Mouse (Mus musculus) liver, embryonic 13.5 days (tissue): ENCODE results near the gene Jade3. TPM values are rescaled to one million over a fixed set of nuclear protein-coding genes. Genes with fewer than 3 reads are reported as not detected.

Experiments used
- ATAC-seq: fragments of 200-750 bp; cut with Nextera tagmentation; 2 replicates; pipeline ENCODE4 v1.8.0; 2017; ENCODE audit warnings: low read depth, mild to moderate bottlenecking, moderate number of reproducible peaks, moderate library complexity
- DNase-seq: peaks from one replicate; pipeline ENCODE4 v3.0.0; 2022
- H3K27ac ChIP-seq: fragments of 300-500 bp; sonication (generic); 2 replicates; pipeline ENCODE4 v1.5.1; 2015; ENCODE audit warnings: moderate library complexity, mild to moderate bottlenecking, inconsistent platforms
- H3K27me3 ChIP-seq: fragments of 300-500 bp; sonication (generic); 2 replicates; pipeline ENCODE4 v1.6.1; 2015; ENCODE audit warnings: mild to moderate bottlenecking, inconsistent platforms
- H3K36me3 ChIP-seq: fragments of 300-500 bp; sonication (generic); 2 replicates; pipeline ENCODE4 v1.6.1; 2015; ENCODE audit warnings: mild to moderate bottlenecking, inconsistent platforms
- H3K4me1 ChIP-seq: fragments of 300-500 bp; sonication (generic); replicated peaks from 2 replicates; pipeline ENCODE4 v1.6.1; 2015; ENCODE audit warnings: inconsistent platforms
- H3K4me2 ChIP-seq: fragments of 300-500 bp; sonication (generic); 2 replicates; pipeline ENCODE4 v1.6.1; 2015; ENCODE audit warnings: inconsistent platforms, mild to moderate bottlenecking, moderate library complexity
- H3K4me3 ChIP-seq: fragments of 300-500 bp; sonication (generic); replicated peaks from 2 replicates; pipeline ENCODE4 v1.5.1; 2015; ENCODE audit warnings: mild to moderate bottlenecking, inconsistent platforms
- H3K9ac ChIP-seq: fragments of 300-500 bp; sonication (generic); 2 replicates; pipeline ENCODE4 v1.6.1; 2015; ENCODE audit warnings: mild to moderate bottlenecking, inconsistent platforms
- H3K9me3 ChIP-seq: fragments of 300-500 bp; sonication (generic); replicated peaks from 2 replicates; pipeline ENCODE4 v1.6.1; 2016; ENCODE audit warnings: inconsistent platforms
- WGBS: fragments of 180-500 bp; shearing (Covaris S2); methylation state at CpG from one replicate; pipeline ENCODE4 v1.1.7; 2015; ENCODE audit not compliant: insufficient replicate concordance; 5-methylcytosine and 5-hydroxymethylcytosine counted together
- polyA plus RNA-seq: library from polyadenylated mRNA; unstranded; fragments of >200 nt; fragmentation: Nextera tagmentation; extraction: Ambion mirVana; gene quantifications from 2 replicates; pipeline ENCODE4 v1.2.1, GENCODE M21; 2015

The Jade3 gene
- polyA plus RNA-seq, 1 experiment from 2014 or later: 6.0 TPM

- no peak overlapping the region for H3K9ac ChIP-seq
These were observed 122.8 kb downstream of the Jade3 start for GRCm38 (mm10) chrX:20548011-20548879.

GRCm38 (mm10) chrX:20548880-20549440 lies 123.5 kb downstream of the Jade3 start:
- no peak overlapping the region for H3K27ac ChIP-seq
- H3K4me1 ChIP-seq: no peaks in the 10 kb centered on the region
- no peaks in the 10 kb centered on the region for H3K27me3 ChIP-seq
- 50% methylated on average over 1 of the region's 1 CpGs for WGBS
- DNase-seq: no peak
- no peaks in the 10 kb centered on the region for H3K9me3 ChIP-seq
- ATAC-seq: peak; percentile 20; the same call in 1 of the 2 replicates
- H3K36me3 ChIP-seq: no peaks in the 10 kb centered on the region
- no peak overlapping the region for H3K9ac ChIP-seq
- H3K4me3 ChIP-seq: no peak overlapping the region
- peak overlapping the region; percentile 46; the same call in 1 of the 2 replicates for H3K4me2 ChIP-seq

More at GRCm38 (mm10) chrX:20548011-20548879, 122.8 kb downstream of the Jade3 start:
- no peaks in the 10 kb centered on the region for H3K9me3 ChIP-seq
- no peaks in the 10 kb centered on the region for H3K4me1 ChIP-seq
- whole genome bisulfite sequencing: 19% methylated on average over 24 of the region's 24 CpGs
- peak overlapping the region; percentile 46 for H3K4me2 ChIP-seq
- DNase-seq (no peak), ATAC-seq (peak; percentile 62)
- peak overlapping the region; percentile 39; the same call in 1 of the 2 replicates for H3K27ac ChIP-seq
- peak overlapping the region; percentile 22; the same call in 1 of the 2 replicates for H3K4me3 ChIP-seq
- H3K27me3 ChIP-seq: no peaks in the 10 kb centered on the region
- no peaks in the 10 kb centered on the region for H3K36me3 ChIP-seq

- no peak for ATAC-seq
- peak within 1 kb of the TSS; percentile 27 for H3K4me3 ChIP-seq
- no peaks in the 10 kb centered on the region for H3K9me3 ChIP-seq
- no peak within 1 kb of the TSS for H3K9ac ChIP-seq
- no peaks in the 10 kb centered on the region for H3K36me3 ChIP-seq
- H3K4me1 ChIP-seq: no peaks in the 10 kb centered on the region
- no peak within 1 kb of the TSS for H3K27ac ChIP-seq
- no peak for DNase-seq
- 43% methylated on average over 3 of the region's 3 CpGs for WGBS
- H3K4me2 ChIP-seq: peak within 1 kb of the TSS; percentile 46; the same call in 1 of the 2 replicates
- H3K27me3 ChIP-seq: no peaks in the 10 kb centered on the region
These were observed 124.0 kb downstream of the Jade3 start, which contains the start of gene Rgn for GRCm38 (mm10) chrX:20549532-20549931. Gene Rgn, plus strand, starts transcription at chrX:20549787.

- H3K9me3 ChIP-seq: no peaks in the 10 kb centered on the region
- no peaks in the 10 kb centered on the region for H3K4me1 ChIP-seq
- no peak overlapping the region for H3K27ac ChIP-seq
- 51% methylated on average over 2 of the region's 2 CpGs for WGBS
- H3K9ac ChIP-seq: no peak overlapping the region
- H3K36me3 ChIP-seq: no peaks in the 10 kb centered on the region
- ATAC-seq (no peak; the same call in 1 of the 2 replicates), DNase-seq (no peak)
- no peak overlapping the region for H3K4me2 ChIP-seq
- H3K4me3 ChIP-seq: no peak overlapping the region
- H3K27me3 ChIP-seq: no peaks in the 10 kb centered on the region
These were observed 126.7 kb downstream of the Jade3 start for GRCm38 (mm10) chrX:20552199-20552598.

GRCm38 (mm10) chrX:20561846-20562245 lies 136.4 kb downstream of the Jade3 start:
- H3K4me1 ChIP-seq: no peaks in the 10 kb centered on the region
- no peak overlapping the region for H3K4me3 ChIP-seq
- WGBS: 45% methylated on average over 1 of the region's 1 CpGs
- no peak overlapping the region for H3K27ac ChIP-seq
- H3K9ac ChIP-seq: no peak overlapping the region
- ATAC-seq (no peak), DNase-seq (no peak)
- no peaks in the 10 kb centered on the region for H3K9me3 ChIP-seq
- H3K27me3 ChIP-seq: no peaks in the 10 kb centered on the region
- no peak overlapping the region for H3K4me2 ChIP-seq
- H3K36me3 ChIP-seq: no peaks in the 10 kb centered on the region

GRCm38 (mm10) chrX:20563941-20564340 lies 138.5 kb downstream of the Jade3 start:
- Histone ChIP-seq H3K4me2 (no peak overlapping the region), H3K27me3 (no peaks in the 10 kb centered on the region), H3K4me3 (no peak overlapping the region), H3K36me3 (no peaks in the 10 kb centered on the region), H3K9ac (no peak overlapping the region), H3K9me3 (no peaks in the 10 kb centered on the region; the same call in 1 of the 2 replicates), H3K4me1 (no peaks in the 10 kb centered on the region), H3K27ac (no peak overlapping the region)
- no peak for DNase-seq
- ATAC-seq: no peak
- 48% methylated on average over 4 of the region's 4 CpGs for WGBS

Other genes starting within 250 kb of the Jade3 start
- 0.21 and 0.38 TPM in 2 replicates for gene Slc9a7, start 133.9 kb upstream of the Jade3 start, polyA plus RNA-seq
- 10.2 and 13.1 TPM in 2 replicates for gene Rp2, start 61.2 kb upstream of the Jade3 start, polyA plus RNA-seq
- 112 and 133 TPM in 2 replicates for gene Rgn, start 124.1 kb downstream of the Jade3 start, polyA plus RNA-seq
- 35.9 and 40.2 TPM in 2 replicates for gene Rbm10, start 191.8 kb downstream of the Jade3 start, polyA plus RNA-seq
- 158 and 169 TPM in 2 replicates for gene Ndufb11, start 191.9 kb downstream of the Jade3 start, polyA plus RNA-seq
- gene Uba1, start 232.6 kb downstream of the Jade3 start, polyA plus RNA-seq: 118 and 140 TPM in 2 replicates